Mouse (Mus musculus) heart, postnatal 10 days (tissue): Measurements from ENCODE around the gene Commd9. TPM values are rescaled to one million over a fixed set of nuclear protein-coding genes. Genes with fewer than 3 reads are reported as not detected.

Experiments used
- DNase-seq, 2 experiments: peaks; one replicate each; pipeline ENCODE4 v3.0.0; 2021
- intact Hi-C: fragments of 180-260 bp; cut with DNase I; formaldehyde crosslinking; loops from one replicate; pipeline ENCODE4 v1.15.1; 2025
- total RNA-seq, 2 experiments: library from RNA; stranded (reverse); gene quantifications; 2 replicates each; pipeline ENCODE4 v1.2.3; 2021

Gene Commd9
- total RNA-seq, 2 experiments from 2014 or later = 28.6 to 35.7 TPM

GRCm38 (mm10) chr2:101907386-101908022, 21.5 kb downstream of the Commd9 start:
- DNase-seq = no peak
- intact Hi-C loops = loop anchor here (5.0 kb wide), 4 partner anchors 125 to 385 kb away; no protein-coding TSS in a partner anchor

- DNase-seq = no peak
- intact Hi-C loops = loop anchor here (5.0 kb wide), 4 partner anchors 124 to 384 kb away; no protein-coding TSS in a partner anchor
Measured at GRCm38 (mm10) chr2:101908773-101909172, 22.7 kb downstream of the Commd9 start.

GRCm38 (mm10) chr2:101909326-101910080, 23.5 kb downstream of the Commd9 start:
- intact Hi-C loops = loop anchor here (5.0 kb wide), 4 partner anchors 123 to 383 kb away; no protein-coding TSS in a partner anchor
- DNase-seq = no peak

GRCm38 (mm10) chr2:101918518-101918917, 32.5 kb downstream of the Commd9 start:
- intact Hi-C loops = no loop called here
- peak in 1 of 2 experiments; percentile 13 for DNase-seq

GRCm38 (mm10) chr2:101920136-101920554, 34.1 kb downstream of the Commd9 start:
- no peak for DNase-seq
- intact Hi-C loops = no loop called here

- DNase-seq = no peak
- intact Hi-C loops = no loop called here
Measured at GRCm38 (mm10) chr2:101922302-101922701, 36.3 kb downstream of the Commd9 start.

- DNase-seq = no peak
- intact Hi-C loops = no loop called here
Measured at GRCm38 (mm10) chr2:101923181-101923580, 37.1 kb downstream of the Commd9 start.

- intact Hi-C loops = no loop called here
- DNase-seq = no peak
Measured at GRCm38 (mm10) chr2:101925183-101925582, 39.1 kb downstream of the Commd9 start.

GRCm38 (mm10) chr2:101925591-101926188, 39.6 kb downstream of the Commd9 start:
- intact Hi-C loops = no loop called here
- DNase-seq = no peak

- peak; percentile 17 for DNase-seq
- intact Hi-C loops = no loop called here
Measured at GRCm38 (mm10) chr2:101932169-101932936, 46.3 kb downstream of the Commd9 start.

GRCm38 (mm10) chr2:101933301-101933700, 47.3 kb downstream of the Commd9 start:
- intact Hi-C loops = no loop called here
- no peak for DNase-seq

- intact Hi-C loops = no loop called here
Measured at GRCm38 (mm10) chr2:101935006-101935405, 49.0 kb downstream of the Commd9 start.

GRCm38 (mm10) chr2:101950716-101951520, 64.9 kb downstream of the Commd9 start:
- no peak for DNase-seq
- intact Hi-C loops = no loop called here

More at GRCm38 (mm10) chr2:101935006-101935405, 49.0 kb downstream of the Commd9 start:
- no peak for DNase-seq

Other genes starting within 250 kb of the Commd9 start
- gene Rag1, start 236.7 kb upstream of the Commd9 start, total RNA-seq = 1 to 10 TPM in 1 of 2 experiments, under 1 TPM in 1; 0.94 to 2.4 TPM
- 10 to 100 TPM; 54.1 to 59.9 TPM for gene B230118H07Rik, start 236.7 kb upstream of the Commd9 start, total RNA-seq
- gene Traf6, start 207.8 kb upstream of the Commd9 start, total RNA-seq = 10 to 100 TPM; 13.5 to 14.5 TPM
- 1 to 10 TPM; 2.6 to 4.0 TPM for gene Prr5l, start 3.2 kb upstream of the Commd9 start, total RNA-seq